Mouse (Mus musculus): ENCODE results near the gene Mpv17l.
"Not testable (repeated sequence)": the region's sequence is repeated elsewhere in the genome, so short reads cannot be mapped to it uniquely, and the experiment has no call there.

Gene Mpv17l

GRCm38 (mm10) chr16:13902888-13903483, at the start of gene Mpv17l, which contains the start of gene Pdxdc1:
TSS of gene Mpv17l (plus strand) at chr16:13903161.
TSS of gene Pdxdc1 (minus strand) at chr16:13903131.
- DNase-seq, result peak; percentile 98 to 99

- no peak for DNase-seq
These were observed 49.1 kb upstream of the Mpv17l start for GRCm38 (mm10) chr16:13853886-13854285.

GRCm38 (mm10) chr16:13866076-13866475, 36.9 kb upstream of the Mpv17l start:
- DNase-seq, result no peak

GRCm38 (mm10) chr16:13866616-13867015, 36.3 kb upstream of the Mpv17l start:
- no peak for DNase-seq

- DNase-seq, result peak in 1 of 2 experiments; percentile 18
These were observed 35.6 kb upstream of the Mpv17l start for GRCm38 (mm10) chr16:13867406-13867805.

GRCm38 (mm10) chr16:13867910-13868514, 34.9 kb upstream of the Mpv17l start:
- DNase-seq, result peak in 1 of 2 experiments; percentile 4

GRCm38 (mm10) chr16:13875483-13875882, 27.5 kb upstream of the Mpv17l start:
- peak in 1 of 2 experiments; percentile 17 for DNase-seq

GRCm38 (mm10) chr16:13883094-13883774, 19.7 kb upstream of the Mpv17l start:
- DNase-seq, result no peak

- DNase-seq, result no peak
These were observed 12.5 kb upstream of the Mpv17l start for GRCm38 (mm10) chr16:13890449-13890848.

- DNase-seq, result no peak
These were observed 10.1 kb upstream of the Mpv17l start for GRCm38 (mm10) chr16:13892850-13893249.

GRCm38 (mm10) chr16:13894097-13894496, 8.9 kb upstream of the Mpv17l start:
- no peak for DNase-seq

- DNase-seq, result no peak
These were observed 7.2 kb upstream of the Mpv17l start for GRCm38 (mm10) chr16:13895740-13896139.

- DNase-seq, result no peak
These were observed 6.6 kb upstream of the Mpv17l start for GRCm38 (mm10) chr16:13896357-13896756.

GRCm38 (mm10) chr16:13898981-13899380, 4.0 kb upstream of the Mpv17l start:
- DNase-seq, result no peak

GRCm38 (mm10) chr16:13902397-13902831, 547 bp upstream of the Mpv17l start:
- DNase-seq, result no peak

- DNase-seq, result peak in 1 of 2 experiments; percentile 77
These were observed 527 bp downstream of the Mpv17l start for GRCm38 (mm10) chr16:13903488-13903887.

- no peak for DNase-seq
These were observed 4.3 kb downstream of the Mpv17l start for GRCm38 (mm10) chr16:13907297-13907696.

- no peak for DNase-seq
These were observed 17.1 kb downstream of the Mpv17l start for GRCm38 (mm10) chr16:13920093-13920492.

GRCm38 (mm10) chr16:13921063-13921462, 18.1 kb downstream of the Mpv17l start:
- no peak for DNase-seq

GRCm38 (mm10) chr16:13921781-13922180, 18.8 kb downstream of the Mpv17l start:
- DNase-seq, result no peak

- not testable (repeated sequence) for DNase-seq
These were observed 19.5 kb downstream of the Mpv17l start for GRCm38 (mm10) chr16:13922499-13922898.

- DNase-seq, result not testable (repeated sequence)
These were observed 20.0 kb downstream of the Mpv17l start for GRCm38 (mm10) chr16:13922966-13923365.

GRCm38 (mm10) chr16:13927456-13928075, 24.6 kb downstream of the Mpv17l start:
- DNase-seq, result no peak
